Mouse (Mus musculus): ENCODE results near the gene Tcp10c. TPM values are rescaled to one million over a fixed set of nuclear protein-coding genes. Genes with fewer than 3 reads are reported as not detected.
"Not testable (repeated sequence)": the region's sequence is repeated elsewhere in the genome, so short reads cannot be mapped to it uniquely, and the experiment has no call there.

The Tcp10c gene
- total and polyA plus RNA-seq, 2 experiments from 2014 or later: not detected

DNA sequence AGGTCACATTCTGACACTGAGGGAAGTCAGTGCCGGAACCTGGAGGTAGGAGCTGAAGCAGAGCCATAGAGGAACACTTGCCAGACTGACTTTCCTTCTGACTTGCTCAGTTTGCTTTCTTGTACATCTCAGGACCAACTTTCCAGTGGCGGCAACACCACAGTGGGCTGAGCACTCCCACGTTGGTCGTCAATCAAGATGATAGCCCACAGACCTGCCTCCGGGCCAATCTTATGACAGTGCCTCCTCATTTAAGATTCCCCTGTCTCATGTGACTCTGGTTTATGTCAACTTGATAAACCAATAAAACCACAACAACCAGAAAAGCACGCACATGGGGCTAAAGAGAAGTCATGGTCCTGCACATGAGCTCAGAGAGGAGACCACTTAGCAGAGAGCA is 52.3 kb downstream of the Tcp10c start:
- not testable (repeated sequence) for H3K4me3 ChIP-seq (ENCODE audit: low read length); H3K27me3 ChIP-seq (ENCODE audit: insufficient read depth, low read length); DNase-seq (ENCODE audit: low spot score); H3K27ac ChIP-seq; H3K9me3 ChIP-seq (ENCODE audit: low read length); H3K4me1 ChIP-seq (ENCODE audit: insufficient read depth, low read length); H3K9ac ChIP-seq (replicated peaks; ENCODE audit: low read length); H3K4me2 ChIP-seq (ENCODE audit: low read depth, low read length); H3K36me3 ChIP-seq (ENCODE audit: insufficient read depth, low read length); ATAC-seq
- WGBS: 88% methylated on average over 5 of the region's 6 CpGs

GRCm38 (mm10) chr17:13407621-13408256 is 53.4 kb downstream of the Tcp10c start:
- H3K9ac ChIP-seq (replicated peaks; ENCODE audit: low read length); DNase-seq (ENCODE audit: low spot score); H3K36me3 ChIP-seq (ENCODE audit: insufficient read depth, low read length); H3K4me2 ChIP-seq (ENCODE audit: low read depth, low read length); H3K4me1 ChIP-seq (ENCODE audit: insufficient read depth, low read length); H3K27me3 ChIP-seq (ENCODE audit: insufficient read depth, low read length); ATAC-seq; H3K9me3 ChIP-seq (ENCODE audit: low read length); H3K4me3 ChIP-seq (ENCODE audit: low read length); H3K27ac ChIP-seq: not testable (repeated sequence)
- 94% methylated on average over 3 of the region's 4 CpGs for WGBS

DNA sequence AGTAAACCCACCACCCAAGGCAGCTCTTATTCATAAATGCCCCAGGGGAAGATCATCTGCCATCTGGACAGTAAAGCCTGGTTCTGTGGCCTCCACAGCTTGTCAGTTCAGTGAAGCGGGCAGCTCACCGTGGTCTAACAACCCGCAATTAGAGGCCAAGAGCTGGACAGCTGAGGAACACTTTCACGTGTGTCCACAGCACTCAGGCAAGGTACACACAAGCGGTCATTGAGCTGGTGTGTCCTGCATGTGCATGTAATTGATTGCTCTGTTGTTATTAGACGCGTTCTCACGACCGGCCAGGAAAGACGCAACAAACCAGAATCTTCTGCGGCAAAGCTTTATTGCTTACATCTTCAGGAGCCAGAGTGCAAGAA is 53.9 kb downstream of the Tcp10c start:
- not testable (repeated sequence) for H3K9me3 ChIP-seq (ENCODE audit: low read length); H3K4me2 ChIP-seq (ENCODE audit: low read depth, low read length); H3K4me1 ChIP-seq (ENCODE audit: insufficient read depth, low read length); H3K27me3 ChIP-seq (ENCODE audit: insufficient read depth, low read length); H3K36me3 ChIP-seq (ENCODE audit: insufficient read depth, low read length); ATAC-seq; H3K27ac ChIP-seq; H3K9ac ChIP-seq (replicated peaks; ENCODE audit: low read length); H3K4me3 ChIP-seq (ENCODE audit: low read length); DNase-seq (ENCODE audit: low spot score)
- 92% methylated on average over 8 of the region's 11 CpGs for WGBS

DNA sequence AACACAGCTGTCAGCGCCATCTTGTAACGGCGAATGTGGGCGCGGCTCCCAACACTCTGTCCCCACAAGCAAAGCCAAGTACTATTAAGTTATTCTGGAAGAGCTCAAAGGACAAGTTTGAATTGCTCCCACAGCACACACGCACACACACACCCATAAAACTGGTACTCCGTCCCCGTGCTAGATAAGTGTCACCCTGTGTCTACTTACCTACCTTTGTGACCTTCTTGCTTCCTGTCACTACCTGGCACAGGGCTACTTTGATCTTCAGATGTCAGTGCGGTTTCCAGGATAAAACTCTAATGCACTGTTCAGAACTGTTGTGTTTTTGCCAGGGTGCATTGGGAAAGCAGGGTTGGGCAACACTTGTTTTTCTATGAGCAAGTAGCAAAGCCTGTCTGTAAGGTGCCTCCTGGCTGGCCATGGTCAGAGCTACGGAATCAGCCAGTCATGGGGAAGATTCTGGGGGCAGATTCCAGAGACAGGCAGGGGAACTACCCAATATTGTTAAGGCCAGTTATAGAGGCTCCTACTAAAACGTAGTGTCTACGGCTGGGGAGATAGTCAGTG is 66.7 kb downstream of the Tcp10c start:
- H3K27me3 ChIP-seq (ENCODE audit: insufficient read depth, low read length); H3K4me2 ChIP-seq (ENCODE audit: low read depth, low read length); ATAC-seq; H3K27ac ChIP-seq; H3K9ac ChIP-seq (replicated peaks; ENCODE audit: low read length); H3K4me1 ChIP-seq (ENCODE audit: insufficient read depth, low read length); DNase-seq (ENCODE audit: low spot score); H3K36me3 ChIP-seq (ENCODE audit: insufficient read depth, low read length); H3K9me3 ChIP-seq (ENCODE audit: low read length); H3K4me3 ChIP-seq (ENCODE audit: low read length): not testable (repeated sequence)
- 90% methylated on average over 9 of the region's 12 CpGs for whole genome bisulfite sequencing

DNA sequence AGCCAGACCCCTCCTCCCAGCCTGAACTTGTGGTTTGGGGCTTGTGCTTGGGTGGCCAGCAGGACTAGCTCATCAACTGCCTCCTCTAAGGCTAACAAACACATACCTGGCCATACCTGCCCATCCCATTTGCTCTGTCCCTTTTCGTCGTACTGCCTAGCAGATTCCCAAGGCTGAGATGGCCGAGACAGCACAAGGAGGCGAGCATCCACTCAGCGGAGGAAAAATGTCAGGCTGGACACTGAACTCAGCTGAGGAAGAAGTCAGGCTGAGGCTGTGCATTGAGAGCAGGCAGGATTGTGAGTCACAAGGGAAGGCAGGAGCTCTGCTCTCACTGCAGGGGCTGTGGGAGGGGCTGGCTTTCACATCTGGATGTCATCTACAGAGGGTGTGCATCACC is 68.3 kb downstream of the Tcp10c start:
- 91% methylated on average over 5 of the region's 5 CpGs for WGBS
- H3K36me3 ChIP-seq (ENCODE audit: insufficient read depth, low read length); H3K4me1 ChIP-seq (ENCODE audit: insufficient read depth, low read length); H3K9me3 ChIP-seq (ENCODE audit: low read length); H3K4me2 ChIP-seq (ENCODE audit: low read depth, low read length); H3K4me3 ChIP-seq (ENCODE audit: low read length); H3K9ac ChIP-seq (replicated peaks; ENCODE audit: low read length); H3K27me3 ChIP-seq (ENCODE audit: insufficient read depth, low read length); H3K27ac ChIP-seq; DNase-seq (ENCODE audit: low spot score): not testable (repeated sequence)
- 0 out of 2 replicates have a peak, but pooled peaks have one; percentile 39 for ATAC-seq

GRCm38 (mm10) chr17:13423373-13424024 is 69.1 kb downstream of the Tcp10c start:
- ATAC-seq: peak; percentile 33; the same call in 1 of the 2 replicates
- DNase-seq (ENCODE audit: low spot score): not testable (repeated sequence)

DNA sequence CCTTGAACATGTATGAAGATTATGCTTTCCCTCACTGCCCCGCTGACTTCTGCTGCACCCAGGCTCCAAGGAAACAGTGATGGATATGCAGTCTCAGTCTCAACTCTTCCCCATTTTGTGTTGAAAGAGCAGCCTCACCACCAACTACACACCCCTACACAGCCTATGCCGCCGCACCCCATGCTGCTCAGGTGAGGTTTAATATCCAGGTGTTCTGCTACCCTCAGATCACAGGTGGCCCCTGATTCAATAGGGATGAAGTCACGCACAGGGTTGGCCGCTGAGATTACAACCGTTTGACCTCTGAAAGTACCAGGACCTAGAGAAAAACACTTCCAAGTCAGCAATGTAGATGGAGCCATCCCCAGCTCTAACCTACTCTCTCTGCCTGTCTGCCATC is 69.9 kb downstream of the Tcp10c start:
- WGBS: 91% methylated on average over 6 of the region's 6 CpGs
- not testable (repeated sequence) for H3K9ac ChIP-seq (replicated peaks; ENCODE audit: low read length); H3K27ac ChIP-seq; H3K4me3 ChIP-seq (ENCODE audit: low read length); H3K36me3 ChIP-seq (ENCODE audit: insufficient read depth, low read length); ATAC-seq; DNase-seq (ENCODE audit: low spot score); H3K4me2 ChIP-seq (ENCODE audit: low read depth, low read length); H3K27me3 ChIP-seq (ENCODE audit: insufficient read depth, low read length); H3K9me3 ChIP-seq (ENCODE audit: low read length); H3K4me1 ChIP-seq (ENCODE audit: insufficient read depth, low read length)

More at GRCm38 (mm10) chr17:13423373-13424024, 69.1 kb downstream of the Tcp10c start:
- not testable (repeated sequence) for H3K27me3 ChIP-seq (ENCODE audit: insufficient read depth, low read length); H3K4me2 ChIP-seq (ENCODE audit: low read depth, low read length); H3K36me3 ChIP-seq (ENCODE audit: insufficient read depth, low read length); H3K4me3 ChIP-seq (ENCODE audit: low read length); H3K27ac ChIP-seq; H3K9ac ChIP-seq (replicated peaks; ENCODE audit: low read length); H3K9me3 ChIP-seq (ENCODE audit: low read length); H3K4me1 ChIP-seq (ENCODE audit: insufficient read depth, low read length)
- WGBS: 69% methylated on average over 8 of the region's 8 CpGs

DNA sequence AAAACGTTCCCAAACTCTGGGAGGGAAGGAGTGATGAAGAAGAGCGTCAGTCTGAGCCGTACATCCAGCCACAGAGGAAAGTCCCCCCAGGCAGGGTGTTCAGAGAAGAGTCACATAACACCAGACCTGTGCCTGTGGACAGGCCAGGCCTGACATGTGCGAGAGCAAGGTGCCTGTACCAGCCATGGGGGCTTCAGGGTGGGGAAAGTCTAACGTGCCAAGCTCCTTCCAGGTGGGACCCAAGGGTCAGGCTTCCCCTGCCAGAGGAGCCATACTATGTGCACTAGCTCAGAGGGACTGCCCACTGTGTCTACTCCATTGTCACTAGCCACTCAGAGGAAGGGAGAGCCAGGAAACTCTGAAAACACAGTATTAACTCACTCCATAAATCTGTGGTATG is 71.3 kb downstream of the Tcp10c start:
- WGBS: 78% methylated on average over 2 of the region's 5 CpGs
- ATAC-seq: 0 out of 2 replicates have a peak, but pooled peaks have one; percentile 10

GRCm38 (mm10) chr17:13426508-13426907 is 72.1 kb downstream of the Tcp10c start:
- WGBS: 95% methylated on average over 3 of the region's 6 CpGs
- not testable (repeated sequence) for DNase-seq (ENCODE audit: low spot score)
- ATAC-seq: peak; percentile 57; the same call in 1 of the 2 replicates

More for the DNA sequence above, 71.3 kb downstream of the Tcp10c start:
- H3K4me3 ChIP-seq (ENCODE audit: low read length); H3K4me1 ChIP-seq (ENCODE audit: insufficient read depth, low read length); H3K27me3 ChIP-seq (ENCODE audit: insufficient read depth, low read length); H3K27ac ChIP-seq; H3K9me3 ChIP-seq (ENCODE audit: low read length); H3K36me3 ChIP-seq (ENCODE audit: insufficient read depth, low read length); DNase-seq (ENCODE audit: low spot score); H3K9ac ChIP-seq (replicated peaks; ENCODE audit: low read length); H3K4me2 ChIP-seq (ENCODE audit: low read depth, low read length): not testable (repeated sequence)

More at GRCm38 (mm10) chr17:13426508-13426907, 72.1 kb downstream of the Tcp10c start:
- not testable (repeated sequence) for H3K4me2 ChIP-seq (ENCODE audit: low read depth, low read length); H3K9ac ChIP-seq (replicated peaks; ENCODE audit: low read length); H3K27me3 ChIP-seq (ENCODE audit: insufficient read depth, low read length); H3K4me1 ChIP-seq (ENCODE audit: insufficient read depth, low read length); H3K36me3 ChIP-seq (ENCODE audit: insufficient read depth, low read length); H3K27ac ChIP-seq; H3K4me3 ChIP-seq (ENCODE audit: low read length); H3K9me3 ChIP-seq (ENCODE audit: low read length)

All from hindbrain, postnatal 0 days (tissue).